Mouse (Mus musculus) spleen, adult 2 months (tissue): ENCODE measurements at regions not wholly inside any gene's neighbourhood (a gene's known extent, or its start where the extent isn't known, plus 50 kb on each side); places are given as distances from the start of the nearest gene placed in this dataset.

Source experiments
- CTCF ChIP-seq: fragments of 200-500 bp; IDR thresholded peaks from 2 replicates; pipeline ENCODE4 v1.5.1; 2011; ENCODE audit warnings: mild to moderate bottlenecking, inconsistent platforms; ENCODE audit not compliant: insufficient read depth, insufficient read length, insufficient replicate concordance; ENCODE audit errors: extremely low read depth
- POLR2A ChIP-seq: fragments of 200-500 bp; IDR thresholded peaks from 2 replicates; pipeline ENCODE4 v1.6.1; 2011; ENCODE audit warnings: low read depth, low read length, inconsistent platforms

DNA sequence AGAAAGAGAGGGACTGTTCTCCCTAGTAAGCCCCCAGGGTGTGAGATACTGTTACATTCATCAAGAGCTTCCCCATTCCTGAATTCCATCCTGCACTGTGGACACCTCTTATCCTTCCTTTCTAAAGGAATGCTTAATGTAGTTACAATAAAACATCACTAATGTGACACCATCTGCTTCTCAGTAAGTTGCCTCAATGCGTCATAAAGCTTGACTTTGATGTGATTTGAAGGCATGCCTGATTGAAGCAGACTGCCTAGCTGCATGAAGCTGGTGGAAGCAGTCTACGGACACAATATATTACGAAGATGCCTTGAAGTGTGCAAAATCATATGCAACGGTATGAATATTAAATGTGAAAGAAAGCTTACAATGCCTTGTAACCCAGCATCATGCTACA, 65.6 kb upstream of the Cd180 start:
- TF ChIP-seq CTCF (no peak), POLR2A (no peak)
